Mouse (Mus musculus): ENCODE measurements around the gene Phrf1. TPM values are rescaled to one million over a fixed set of nuclear protein-coding genes. Genes with fewer than 3 reads are reported as not detected.

The Phrf1 gene
- polyA plus RNA-seq, 1 experiment from 2014 or later, result 37.2 TPM

- peak; percentile 66 for TF ChIP-seq CTCF (IDR thresholded peaks at IDR 0.05; ENCODE audit: low read depth)
- Histone ChIP-seq H3K9me3 (replicated peaks; ENCODE audit: low read length) (no peaks in the 10 kb centered on the region), H3K9ac (ENCODE audit: low read depth, low read length) (peak within 1 kb of the TSS; percentile 46; the same call in 1 of the 2 replicates), H3K36me3 (ENCODE audit: insufficient read depth, low read length) (no peaks in the 10 kb centered on the region), H3K4me2 (ENCODE audit: low read length) (peak within 1 kb of the TSS; percentile 88), H3K4me3 (replicated peaks; ENCODE audit: low read depth, low read length) (peak within 1 kb of the TSS; percentile 39), H3K27ac (no peak within 1 kb of the TSS), H3K27me3 (ENCODE audit: insufficient read depth, low read length) (no peaks in the 10 kb centered on the region), H3K4me1 (replicated peaks; ENCODE audit: insufficient read depth, low read length) (peaks cover 15% of the 10 kb centered on the region)
- peak; percentile 60 for ATAC-seq (replicated peaks; ENCODE audit: low FRiP score, low read depth)
- DNase-seq (ENCODE audit: low spot score), result peak; percentile 71
- 2% methylated on average over 46 of the region's 46 CpGs for WGBS
Observed at GRCm38 (mm10) chr7:141278766-141279590, 50.4 kb downstream of the Phrf1 start, which contains the start of gene Sct. Sct (minus strand) TSS chr7:141279133.

DNA sequence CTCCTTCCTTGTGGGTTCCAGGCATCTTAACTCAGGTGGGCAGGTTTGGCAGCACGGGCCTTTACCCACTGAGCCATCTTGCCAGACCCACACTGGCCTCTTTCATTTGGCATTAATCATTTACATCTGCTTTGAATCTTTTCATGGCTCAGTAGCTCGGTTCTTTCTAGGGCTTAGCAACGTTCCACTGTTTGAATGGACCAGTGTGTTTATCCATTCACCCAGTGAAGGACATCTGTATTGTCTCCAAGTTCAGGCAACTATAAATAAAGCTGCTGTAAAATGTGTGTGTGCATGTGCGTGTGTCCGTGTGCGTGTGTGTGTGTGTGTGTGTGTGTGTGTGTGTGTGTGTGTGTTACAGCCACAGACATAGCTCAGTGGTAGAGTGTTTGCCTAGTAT is 52.9 kb downstream of the Phrf1 start:
- no peak overlapping the region for H3K4me3 ChIP-seq (replicated peaks; ENCODE audit: low read depth, low read length)
- H3K4me2 ChIP-seq (ENCODE audit: low read length), result no peak overlapping the region
- peak overlapping the region; percentile 37; the same call in 1 of the 2 replicates for H3K27ac ChIP-seq
- DNase-seq (ENCODE audit: low spot score) (peak; percentile 49), ATAC-seq (replicated peaks; ENCODE audit: low FRiP score, low read depth) (peak; percentile 64)
- no peaks in the 10 kb centered on the region for H3K9me3 ChIP-seq (replicated peaks; ENCODE audit: low read length)
- H3K27me3 ChIP-seq (ENCODE audit: insufficient read depth, low read length), result no peaks in the 10 kb centered on the region
- no peaks in the 10 kb centered on the region for H3K36me3 ChIP-seq (ENCODE audit: insufficient read depth, low read length)
- no peak for TF ChIP-seq CTCF (IDR thresholded peaks at IDR 0.05; ENCODE audit: low read depth)
- H3K9ac ChIP-seq (ENCODE audit: low read depth, low read length), result no peak overlapping the region
- 45% methylated on average over 6 of the region's 6 CpGs for WGBS
- H3K4me1 ChIP-seq (replicated peaks; ENCODE audit: insufficient read depth, low read length), result peaks cover 12% of the 10 kb centered on the region

DNA sequence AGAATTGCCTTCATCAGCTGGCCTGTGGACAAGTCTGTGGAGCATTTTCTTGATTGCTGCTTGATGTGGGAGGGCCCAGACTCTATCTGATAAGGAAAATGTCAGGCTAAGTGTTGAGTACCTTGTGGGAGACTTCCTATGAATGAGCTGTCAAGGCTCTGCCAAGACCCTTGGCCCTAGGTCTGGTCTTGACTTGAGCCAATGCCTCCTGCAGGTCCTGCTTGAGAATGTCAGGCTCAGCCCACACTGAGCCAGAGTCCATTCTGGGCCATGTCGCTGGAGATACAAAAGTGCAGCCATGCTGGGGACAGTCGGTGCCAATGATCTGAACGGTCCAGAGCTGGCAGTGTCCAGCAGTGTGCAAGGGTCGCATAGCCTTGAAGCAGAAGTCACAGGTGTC is 54.2 kb downstream of the Phrf1 start:
- no peak overlapping the region for H3K4me2 ChIP-seq (ENCODE audit: low read length)
- TF ChIP-seq CTCF (IDR thresholded peaks at IDR 0.05; ENCODE audit: low read depth), result no peak
- H3K27me3 ChIP-seq (ENCODE audit: insufficient read depth, low read length), result no peaks in the 10 kb centered on the region
- 90% methylated on average over 4 of the region's 4 CpGs for WGBS
- no peaks in the 10 kb centered on the region for H3K36me3 ChIP-seq (ENCODE audit: insufficient read depth, low read length)
- peaks cover under 1% of the 10 kb centered on the region; the same call in 1 of the 2 replicates for H3K4me1 ChIP-seq (replicated peaks; ENCODE audit: insufficient read depth, low read length)
- H3K4me3 ChIP-seq (replicated peaks; ENCODE audit: low read depth, low read length), result no peak overlapping the region
- no peak overlapping the region for H3K9ac ChIP-seq (ENCODE audit: low read depth, low read length)
- no peaks in the 10 kb centered on the region for H3K9me3 ChIP-seq (replicated peaks; ENCODE audit: low read length)
- ATAC-seq (replicated peaks; ENCODE audit: low FRiP score, low read depth) (no peak), DNase-seq (ENCODE audit: low spot score) (no peak)
- H3K27ac ChIP-seq, result no peak overlapping the region

DNA sequence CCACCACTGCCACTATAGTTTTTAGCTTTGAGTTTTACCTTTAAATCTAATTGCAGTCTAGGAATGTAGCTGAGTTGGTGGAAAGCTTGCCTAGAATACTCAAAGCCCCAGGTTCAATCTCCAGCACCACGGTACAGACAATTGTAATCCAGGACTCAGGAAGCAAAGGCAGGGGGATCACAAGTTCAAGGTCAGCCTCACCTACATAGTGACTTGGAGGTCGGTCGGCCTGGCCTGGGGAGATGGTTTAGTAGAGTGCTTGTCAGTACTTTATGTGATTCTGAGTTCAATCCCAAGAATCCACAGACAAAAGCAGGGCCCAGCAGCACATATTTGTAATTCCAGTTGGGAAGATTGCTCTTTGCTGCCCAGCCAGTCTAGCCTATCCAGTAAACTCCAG is 59.5 kb downstream of the Phrf1 start:
- Histone ChIP-seq H3K4me3 (replicated peaks; ENCODE audit: low read depth, low read length) (no peak overlapping the region), H3K4me1 (replicated peaks; ENCODE audit: insufficient read depth, low read length) (peaks cover 2% of the 10 kb centered on the region; the same call in 1 of the 2 replicates), H3K4me2 (ENCODE audit: low read length) (no peak overlapping the region), H3K9me3 (replicated peaks; ENCODE audit: low read length) (no peaks in the 10 kb centered on the region), H3K9ac (ENCODE audit: low read depth, low read length) (no peak overlapping the region), H3K27me3 (ENCODE audit: insufficient read depth, low read length) (peaks cover 5% of the 10 kb centered on the region; the same call in 1 of the 2 replicates), H3K27ac (no peak overlapping the region), H3K36me3 (ENCODE audit: insufficient read depth, low read length) (no peaks in the 10 kb centered on the region)
- TF ChIP-seq CTCF (IDR thresholded peaks at IDR 0.05; ENCODE audit: low read depth), result no peak
- 88% methylated on average over 3 of the region's 3 CpGs for WGBS
- ATAC-seq (replicated peaks; ENCODE audit: low FRiP score, low read depth), result no peak
- no peak for DNase-seq (ENCODE audit: low spot score)

GRCm38 (mm10) chr7:141291921-141292582 is 63.5 kb downstream of the Phrf1 start, which contains the start of gene Drd4:
Drd4 (plus strand) TSS chr7:141292006.
- Histone ChIP-seq H3K9ac (ENCODE audit: low read depth, low read length) (peak within 1 kb of the TSS; percentile 44; the same call in 1 of the 2 replicates), H3K4me1 (replicated peaks; ENCODE audit: insufficient read depth, low read length) (peaks cover 12% of the 10 kb centered on the region; the same call in 1 of the 2 replicates), H3K36me3 (ENCODE audit: insufficient read depth, low read length) (no peaks in the 10 kb centered on the region), H3K4me2 (ENCODE audit: low read length) (peak within 1 kb of the TSS; percentile 68), H3K9me3 (replicated peaks; ENCODE audit: low read length) (no peaks in the 10 kb centered on the region), H3K4me3 (replicated peaks; ENCODE audit: low read depth, low read length) (peak within 1 kb of the TSS; percentile 44), H3K27ac (no peak within 1 kb of the TSS), H3K27me3 (ENCODE audit: insufficient read depth, low read length) (peaks cover 22% of the 10 kb centered on the region)
- no peak for TF ChIP-seq CTCF (IDR thresholded peaks at IDR 0.05; ENCODE audit: low read depth)
- peak; percentile 71 for DNase-seq (ENCODE audit: low spot score)
- 3% methylated on average over 37 of the region's 46 CpGs for WGBS
- no peak for ATAC-seq (replicated peaks; ENCODE audit: low FRiP score, low read depth)

Measured in kidney, postnatal 0 days (tissue).